Mouse (Mus musculus) kidney, embryonic 16.5 days (tissue): ENCODE results near the gene Sh2d1a. TPM values are rescaled to one million over a fixed set of nuclear protein-coding genes. Genes with fewer than 3 reads are reported as not detected.

Experiments used
- ATAC-seq: fragments of 200-750 bp; cut with Nextera tagmentation; 2 replicates; pipeline ENCODE4 v1.8.0; 2017; ENCODE audit warnings: moderate TSS enrichment; ENCODE audit not compliant: low FRiP score, low TSS enrichment
- H3K27ac ChIP-seq: fragments of 300-500 bp; sonication (generic); 2 replicates; pipeline ENCODE4 v1.5.1; 2014; ENCODE audit warnings: low read length
- H3K27me3 ChIP-seq: fragments of 300-500 bp; sonication (generic); 2 replicates; pipeline ENCODE4 v1.6.1; 2014; ENCODE audit warnings: low read length, control low read depth, mixed read lengths; ENCODE audit not compliant: insufficient read depth
- H3K36me3 ChIP-seq: fragments of 300-500 bp; sonication (generic); 2 replicates; pipeline ENCODE4 v1.6.1; 2014; ENCODE audit warnings: low read length, control low read depth, mixed read lengths; ENCODE audit not compliant: insufficient read depth
- H3K4me1 ChIP-seq: fragments of 300-500 bp; sonication (generic); 2 replicates; pipeline ENCODE4 v1.6.1; 2014; ENCODE audit warnings: low read length, control low read depth, mixed read lengths; ENCODE audit not compliant: insufficient read depth
- H3K4me2 ChIP-seq: fragments of 300-500 bp; sonication (generic); replicated peaks from 2 replicates; pipeline ENCODE4 v1.6.1; 2014; ENCODE audit warnings: low read depth, low read length
- H3K4me3 ChIP-seq: fragments of 300-500 bp; sonication (generic); 2 replicates; pipeline ENCODE4 v1.5.1; 2014; ENCODE audit warnings: mild to moderate bottlenecking, low read length
- H3K9ac ChIP-seq: fragments of 300-500 bp; sonication (generic); replicated peaks from 2 replicates; pipeline ENCODE4 v1.6.1; 2014; ENCODE audit warnings: low read length
- H3K9me3 ChIP-seq: fragments of 300-500 bp; sonication (generic); 2 replicates; pipeline ENCODE4 v1.6.1; 2016; ENCODE audit warnings: low read length, control low read depth
- WGBS: fragments of 180-500 bp; shearing (Covaris S2); extraction: QIAGEN DNeasy Blood & Tissue Kit; methylation state at CpG from one replicate; pipeline ENCODE4 v1.1.7; 2014; 5-methylcytosine and 5-hydroxymethylcytosine counted together
- polyA plus RNA-seq: library from polyadenylated mRNA; unstranded; fragments of >200 nt; fragmentation: Nextera tagmentation; extraction: Ambion mirVana; gene quantifications from 2 replicates; pipeline ENCODE4 v1.2.1, GENCODE M21; 2015

The Sh2d1a gene
- 0.15 and 0.17 TPM in 2 replicates for polyA plus RNA-seq

DNA sequence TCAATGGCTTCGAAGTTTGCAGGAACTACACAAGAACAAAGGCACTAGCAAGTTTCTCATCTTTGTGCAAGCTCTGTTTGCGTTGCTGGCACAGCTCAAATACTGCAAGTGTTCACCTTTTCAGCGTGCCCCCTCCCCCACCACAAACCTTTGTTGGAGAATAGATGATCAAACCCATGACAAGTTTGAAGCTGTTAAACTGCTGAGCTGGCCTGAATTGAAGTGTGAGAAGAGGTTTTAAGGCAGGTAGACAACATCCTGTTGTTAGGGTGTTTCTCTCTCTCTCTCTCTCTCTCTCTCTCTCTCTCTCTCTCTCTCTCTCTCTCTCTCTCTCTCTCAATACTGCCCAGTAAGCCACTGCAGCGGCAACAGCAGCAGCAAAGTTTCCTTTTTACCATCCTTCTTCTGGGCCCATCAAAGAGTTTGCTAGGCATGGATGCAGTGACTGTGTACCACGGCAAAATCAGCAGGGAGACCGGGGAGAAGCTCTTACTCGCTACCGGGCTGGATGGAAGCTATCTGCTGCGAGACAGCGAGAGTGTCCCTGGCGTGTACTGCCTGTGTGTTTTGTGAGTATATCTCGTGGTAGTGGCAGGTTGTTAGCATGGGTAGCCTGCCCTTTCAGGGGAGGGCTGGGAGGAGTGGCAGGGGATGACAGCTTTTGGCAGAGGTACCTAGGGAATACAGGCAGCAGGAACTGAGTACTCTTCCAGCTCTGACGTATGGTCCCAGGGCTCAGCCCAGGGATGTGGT, at the start of gene Sh2d1a:
Gene Sh2d1a, plus strand, starts transcription at position 163 of the 753 bp plus-strand sequence.
- 85% methylated on average over 13 of the region's 13 CpGs for WGBS
- Histone ChIP-seq H3K4me2 (no peak within 1 kb of the TSS), H3K9ac (no peak within 1 kb of the TSS), H3K36me3 (no peaks in the 10 kb centered on the region), H3K9me3 (no peaks in the 10 kb centered on the region), H3K27me3 (no peaks in the 10 kb centered on the region), H3K4me3 (no peak within 1 kb of the TSS), H3K4me1 (no peaks in the 10 kb centered on the region), H3K27ac (no peak within 1 kb of the TSS)
- no peak for ATAC-seq

DNA sequence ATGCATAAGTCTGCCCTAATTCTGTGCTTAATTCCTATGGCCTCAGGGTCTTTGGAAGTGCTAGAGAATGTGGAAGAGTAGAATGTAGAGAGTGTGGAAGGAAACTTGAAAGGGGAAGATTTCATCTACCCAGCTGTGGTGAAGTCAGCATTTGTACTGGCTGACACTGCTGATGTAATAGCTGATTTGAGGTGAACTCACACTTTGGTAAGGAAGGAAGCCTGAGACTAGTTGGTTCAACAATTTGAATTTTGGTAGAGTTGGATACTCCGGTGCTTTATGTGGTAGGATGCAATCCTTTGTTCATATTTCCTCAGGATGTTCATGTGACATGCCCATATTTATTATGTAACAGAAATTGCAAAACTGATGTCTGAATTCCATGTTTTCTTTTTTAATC, 49.3 kb upstream of the Sh2d1a start:
- H3K9ac ChIP-seq: no peak overlapping the region
- no peaks in the 10 kb centered on the region for H3K36me3 ChIP-seq
- H3K9me3 ChIP-seq: no peaks in the 10 kb centered on the region
- H3K4me2 ChIP-seq: no peak overlapping the region
- no peak for ATAC-seq
- no peaks in the 10 kb centered on the region for H3K27me3 ChIP-seq
- no peaks in the 10 kb centered on the region for H3K4me1 ChIP-seq
- 81% methylated on average over 1 of the region's 1 CpGs for WGBS
- no peak overlapping the region for H3K27ac ChIP-seq
- no peak overlapping the region for H3K4me3 ChIP-seq

DNA sequence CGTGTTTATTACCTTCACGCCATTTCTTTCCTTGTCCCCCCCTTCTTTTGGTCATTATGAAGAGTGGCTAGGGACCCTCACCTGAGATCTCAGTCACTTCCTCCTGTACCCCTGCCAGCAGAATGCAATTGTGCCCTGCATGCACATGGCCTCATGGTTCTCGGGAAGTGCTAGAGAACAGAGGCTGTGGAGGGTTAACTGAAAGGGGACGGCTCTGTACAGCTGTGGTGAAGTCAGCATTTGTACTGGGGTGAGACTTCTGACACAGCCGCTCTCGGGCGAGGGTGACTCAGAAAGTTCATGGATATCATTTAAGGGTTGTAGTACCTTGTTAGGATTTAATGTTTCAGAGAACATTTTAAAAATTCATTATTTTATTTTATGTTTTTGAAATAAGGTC, 47.7 kb upstream of the Sh2d1a start:
- no peak for ATAC-seq
- Histone ChIP-seq H3K4me1 (no peaks in the 10 kb centered on the region), H3K27ac (no peak overlapping the region), H3K36me3 (no peaks in the 10 kb centered on the region), H3K27me3 (no peaks in the 10 kb centered on the region), H3K9ac (no peak overlapping the region), H3K9me3 (no peaks in the 10 kb centered on the region), H3K4me3 (no peak overlapping the region), H3K4me2 (no peak overlapping the region)
- WGBS: 74% methylated on average over 7 of the region's 7 CpGs

DNA sequence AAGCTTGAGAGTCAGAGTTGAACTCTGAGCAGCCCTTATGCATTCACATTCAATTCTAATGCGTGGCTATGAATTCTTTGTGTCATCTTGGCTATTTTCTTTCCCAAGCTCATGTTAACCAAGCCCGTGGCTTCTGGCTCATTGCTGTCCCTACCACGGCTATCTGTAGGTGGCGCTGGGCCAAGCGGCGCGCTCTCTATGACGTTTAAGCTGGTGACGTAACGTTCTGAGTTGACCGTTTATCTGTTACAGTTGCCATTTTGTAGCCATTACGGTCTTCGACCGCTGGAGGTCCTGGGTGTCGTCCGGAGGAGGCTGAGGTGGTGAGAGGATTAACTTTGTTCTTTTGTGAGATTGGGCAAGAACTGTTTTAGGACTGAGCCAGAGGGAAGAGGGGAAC, 12.8 kb upstream of the Sh2d1a start, which contains the start of gene Tex13c2:
Gene Tex13c2, plus strand, starts transcription at position 246 of the 400 bp plus-strand sequence.
- no peak within 1 kb of the TSS for H3K4me2 ChIP-seq
- H3K4me3 ChIP-seq: no peak within 1 kb of the TSS
- no peaks in the 10 kb centered on the region for H3K4me1 ChIP-seq
- no peak for ATAC-seq
- no peaks in the 10 kb centered on the region for H3K36me3 ChIP-seq
- no peaks in the 10 kb centered on the region; the same call in 1 of the 2 replicates for H3K27me3 ChIP-seq
- no peak within 1 kb of the TSS for H3K27ac ChIP-seq
- H3K9ac ChIP-seq: no peak within 1 kb of the TSS
- no peaks in the 10 kb centered on the region for H3K9me3 ChIP-seq
- 89% methylated on average over 16 of the region's 16 CpGs for WGBS

DNA sequence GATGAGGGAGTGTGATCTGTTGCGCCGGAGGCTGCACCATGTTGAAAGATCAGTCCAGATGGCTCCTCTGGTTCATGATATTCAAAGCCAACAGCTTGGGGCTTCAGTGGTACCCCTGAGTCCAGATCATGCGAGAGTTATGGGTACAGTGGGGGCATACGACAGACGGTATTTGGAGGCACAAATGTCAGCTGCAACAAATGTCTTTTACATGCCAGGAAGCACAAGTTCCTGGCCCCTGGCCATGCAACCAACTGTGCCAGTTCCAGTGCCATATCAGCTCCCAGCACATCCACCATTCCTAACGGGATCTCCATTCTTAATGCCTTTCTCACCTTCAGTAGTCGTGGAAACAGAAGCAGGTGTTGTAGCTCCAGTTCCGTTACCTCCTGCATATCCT, 11.9 kb upstream of the Sh2d1a start:
- ATAC-seq: no peak
- 93% methylated on average over 8 of the region's 8 CpGs for WGBS
- Histone ChIP-seq H3K36me3 (no peaks in the 10 kb centered on the region), H3K9me3 (no peaks in the 10 kb centered on the region), H3K27me3 (no peaks in the 10 kb centered on the region; the same call in 1 of the 2 replicates), H3K9ac (no peak overlapping the region), H3K4me1 (no peaks in the 10 kb centered on the region), H3K4me3 (no peak overlapping the region), H3K27ac (no peak overlapping the region), H3K4me2 (no peak overlapping the region)

DNA sequence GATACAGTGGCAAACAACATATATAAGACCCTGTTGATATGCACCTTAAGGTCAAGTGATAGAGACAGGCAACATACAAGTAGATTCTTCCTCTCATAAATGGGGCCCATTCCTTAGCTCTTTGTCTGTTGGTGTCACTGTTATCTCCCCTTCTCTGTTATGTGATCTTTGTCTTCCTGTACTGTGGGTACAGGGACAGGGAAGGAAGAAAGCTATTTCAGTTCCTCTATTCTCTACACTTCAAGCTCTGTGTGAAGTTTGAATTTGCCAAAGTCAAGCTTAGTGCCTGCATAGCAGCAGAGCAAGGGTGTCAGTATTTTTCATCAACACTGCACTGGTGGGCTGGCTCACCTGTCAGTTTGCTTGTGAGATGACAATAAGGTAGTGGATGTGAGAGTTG, 1.7 kb upstream of the Sh2d1a start:
- Histone ChIP-seq H3K4me1 (no peaks in the 10 kb centered on the region), H3K9ac (no peak overlapping the region), H3K4me2 (no peak overlapping the region), H3K4me3 (no peak overlapping the region), H3K27me3 (no peaks in the 10 kb centered on the region), H3K9me3 (no peaks in the 10 kb centered on the region), H3K36me3 (no peaks in the 10 kb centered on the region), H3K27ac (no peak overlapping the region)
- ATAC-seq: no peak

DNA sequence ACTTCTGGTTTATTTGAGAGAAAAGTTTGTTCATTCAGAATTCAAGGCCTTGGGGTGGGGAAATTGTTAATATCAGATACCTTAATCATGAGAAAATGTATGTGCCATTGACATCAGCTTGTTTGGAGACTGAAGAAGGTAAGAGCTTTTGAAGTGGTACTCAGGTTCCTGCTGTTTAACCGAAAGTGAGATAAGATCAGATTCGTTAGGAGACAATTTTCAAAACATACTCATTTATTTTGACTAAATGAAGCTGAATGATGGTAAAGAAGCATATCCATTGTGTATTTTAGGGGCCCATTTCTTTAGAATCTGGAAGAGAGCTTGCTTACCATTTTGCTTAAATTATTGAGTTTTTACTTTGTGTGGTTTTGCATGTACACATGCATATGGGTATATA, 8.9 kb downstream of the Sh2d1a start:
- Histone ChIP-seq H3K9me3 (no peaks in the 10 kb centered on the region), H3K27ac (no peak overlapping the region), H3K27me3 (no peaks in the 10 kb centered on the region), H3K36me3 (no peaks in the 10 kb centered on the region), H3K4me2 (no peak overlapping the region), H3K4me3 (no peak overlapping the region), H3K4me1 (no peaks in the 10 kb centered on the region), H3K9ac (no peak overlapping the region)
- no peak for ATAC-seq
- 86% methylated on average over 2 of the region's 2 CpGs for WGBS

DNA sequence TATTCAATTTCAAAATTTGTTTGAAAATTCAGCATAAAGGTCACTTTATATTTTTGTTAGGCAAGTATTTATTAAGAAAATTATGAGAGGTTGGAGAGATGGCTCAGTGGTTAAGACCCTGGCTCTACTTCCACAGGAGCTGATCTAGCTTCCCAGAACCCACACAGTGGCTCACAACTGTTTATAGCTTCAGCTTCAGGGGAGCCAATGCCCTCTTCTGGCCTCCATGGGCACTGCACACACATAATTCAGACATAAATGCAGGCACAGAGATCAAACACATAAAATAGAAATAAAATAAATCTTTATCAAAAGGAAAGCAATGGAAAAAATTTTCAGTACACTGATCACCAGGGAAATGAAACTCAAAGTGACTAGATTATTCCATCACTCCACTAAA, 10.3 kb downstream of the Sh2d1a start:
- Histone ChIP-seq H3K4me2 (no peak overlapping the region), H3K27me3 (no peaks in the 10 kb centered on the region), H3K9ac (no peak overlapping the region), H3K36me3 (no peaks in the 10 kb centered on the region), H3K9me3 (no peaks in the 10 kb centered on the region), H3K4me1 (no peaks in the 10 kb centered on the region), H3K27ac (no peak overlapping the region), H3K4me3 (no peak overlapping the region)
- ATAC-seq: no peak

DNA sequence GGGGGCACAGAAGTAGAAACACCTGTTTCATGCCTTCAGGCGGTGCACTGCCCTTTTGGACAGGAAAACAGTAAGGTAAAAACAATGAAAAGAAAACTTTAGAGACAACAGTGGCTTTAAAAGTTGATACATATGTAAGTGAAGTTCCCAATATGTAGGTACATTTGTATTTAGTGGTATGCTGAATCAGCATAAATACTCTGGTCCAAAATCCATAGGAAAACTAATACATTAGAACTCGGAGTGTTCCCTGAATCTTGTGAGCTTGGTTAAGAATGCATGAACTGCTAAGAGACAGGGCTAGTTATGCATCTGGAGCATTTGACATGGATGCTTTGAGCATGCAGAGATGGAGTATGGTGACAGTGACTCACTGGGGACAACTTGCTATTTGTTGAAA, 20.6 kb downstream of the Sh2d1a start:
- ATAC-seq: no peak
- no peak overlapping the region for H3K9ac ChIP-seq
- WGBS: 88% methylated on average over 2 of the region's 2 CpGs

DNA sequence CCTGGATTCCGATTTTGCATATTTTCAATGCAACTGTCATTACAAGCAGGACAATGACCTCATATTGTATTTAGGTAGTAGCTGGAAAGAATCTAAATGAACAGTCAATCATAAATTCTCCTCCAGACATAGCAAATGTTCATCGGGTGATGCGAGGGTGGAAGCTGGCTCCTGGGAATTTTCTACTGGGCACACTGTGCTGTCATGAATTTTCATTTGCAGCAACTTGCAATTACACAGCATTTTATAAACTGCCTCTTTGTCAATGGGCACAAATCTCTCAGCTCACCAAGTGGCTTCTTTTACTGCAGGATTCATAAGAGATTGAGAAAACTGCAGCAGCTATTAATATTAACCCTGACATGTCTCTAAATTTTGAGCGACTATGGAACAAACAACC, 28.4 kb downstream of the Sh2d1a start:
- no peak for ATAC-seq
- Histone ChIP-seq H3K9me3 (no peaks in the 10 kb centered on the region), H3K36me3 (no peaks in the 10 kb centered on the region), H3K27ac (no peak overlapping the region), H3K4me2 (no peak overlapping the region), H3K4me1 (no peaks in the 10 kb centered on the region), H3K4me3 (no peak overlapping the region), H3K9ac (no peak overlapping the region), H3K27me3 (no peaks in the 10 kb centered on the region)
- 88% methylated on average over 4 of the region's 4 CpGs for WGBS

More for the DNA sequence above, 20.6 kb downstream of the Sh2d1a start:
- no peak overlapping the region for H3K4me3 ChIP-seq
- H3K4me1 ChIP-seq: no peaks in the 10 kb centered on the region
- no peaks in the 10 kb centered on the region for H3K36me3 ChIP-seq
- no peaks in the 10 kb centered on the region for H3K27me3 ChIP-seq
- no peak overlapping the region for H3K4me2 ChIP-seq
- no peak overlapping the region for H3K27ac ChIP-seq
- no peaks in the 10 kb centered on the region for H3K9me3 ChIP-seq
